Mouse (Mus musculus) embryonic facial prominence, embryonic 13.5 days (tissue): ENCODE results near the gene Fastkd5. TPM values are rescaled to one million over a fixed set of nuclear protein-coding genes. Genes with fewer than 3 reads are reported as not detected.
"Not testable (repeated sequence)": the region's sequence is repeated elsewhere in the genome, so short reads cannot be mapped to it uniquely, and the experiment has no call there.

Experiments
- ATAC-seq: fragments of 200-750 bp; cut with Nextera tagmentation; 2 replicates; pipeline ENCODE4 v1.8.0; 2017; ENCODE audit warnings: low read depth; ENCODE audit not compliant: insufficient number of reproducible peaks, insufficient read depth, low FRiP score, low TSS enrichment
- H3K27ac ChIP-seq: fragments of 300-500 bp; sonication (generic); 2 replicates; pipeline ENCODE4 v1.5.1; 2015; ENCODE audit warnings: moderate library complexity, mild to moderate bottlenecking, inconsistent platforms
- H3K27me3 ChIP-seq: fragments of 300-500 bp; sonication (generic); 2 replicates; pipeline ENCODE4 v1.6.1; 2015; ENCODE audit warnings: mild to moderate bottlenecking, inconsistent platforms
- H3K36me3 ChIP-seq: fragments of 300-500 bp; sonication (generic); 2 replicates; pipeline ENCODE4 v1.6.1; 2015; ENCODE audit warnings: mild to moderate bottlenecking, inconsistent platforms
- H3K4me1 ChIP-seq: fragments of 300-500 bp; sonication (generic); 2 replicates; pipeline ENCODE4 v1.6.1; 2015; ENCODE audit warnings: inconsistent platforms
- H3K4me2 ChIP-seq: fragments of 300-500 bp; sonication (generic); 2 replicates; pipeline ENCODE4 v1.6.1; 2015; ENCODE audit warnings: moderate library complexity, mild to moderate bottlenecking, inconsistent platforms
- H3K4me3 ChIP-seq: fragments of 300-500 bp; sonication (generic); 2 replicates; pipeline ENCODE4 v1.5.1; 2015; ENCODE audit warnings: mild to moderate bottlenecking, inconsistent platforms
- H3K9ac ChIP-seq: fragments of 300-500 bp; sonication (generic); 2 replicates; pipeline ENCODE4 v1.6.1; 2015; ENCODE audit warnings: mild to moderate bottlenecking, inconsistent platforms
- H3K9me3 ChIP-seq: fragments of 300-500 bp; sonication (generic); 2 replicates; pipeline ENCODE4 v1.6.1; 2016; ENCODE audit warnings: inconsistent platforms
- WGBS: fragments of 180-500 bp; shearing (Covaris S2); methylation state at CpG from one replicate; pipeline ENCODE4 v1.1.7; 2015; ENCODE audit warnings: mixed read lengths; 5-methylcytosine and 5-hydroxymethylcytosine counted together
- polyA plus RNA-seq: library from polyadenylated mRNA; unstranded; fragments of >200 nt; fragmentation: Nextera tagmentation; extraction: Ambion mirVana; gene quantifications from 2 replicates; pipeline ENCODE4 v1.2.1, GENCODE M21; 2015

Gene Fastkd5
- polyA plus RNA-seq, 1 experiment from 2014 or later = 16.2 TPM

DNA sequence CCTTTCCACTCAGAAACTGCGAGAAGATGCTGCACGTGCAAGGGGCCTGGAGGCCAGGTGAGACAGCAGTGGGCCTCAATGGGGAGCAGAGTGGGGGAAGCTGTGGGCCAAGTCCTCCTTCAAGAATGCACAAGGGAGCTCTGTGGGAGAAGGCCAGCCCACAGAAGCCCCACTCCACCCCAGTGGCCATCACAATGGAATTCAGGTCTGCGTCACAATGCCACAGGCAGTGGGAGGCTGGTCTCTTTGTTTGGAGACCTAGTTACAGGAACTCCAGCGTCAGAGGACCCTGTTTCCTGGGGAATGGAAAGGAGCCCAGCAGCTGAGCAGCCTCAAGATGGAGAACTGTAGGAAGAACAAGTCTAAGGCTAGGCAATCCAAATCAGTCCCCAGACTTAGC, 40.7 kb downstream of the Fastkd5 start:
- H3K9me3 ChIP-seq = no peaks in the 10 kb centered on the region
- no peak overlapping the region for H3K4me3 ChIP-seq
- WGBS = 65% methylated on average over 4 of the region's 4 CpGs
- ATAC-seq = no peak
- H3K36me3 ChIP-seq = peaks cover 32% of the 10 kb centered on the region
- no peak overlapping the region for H3K4me2 ChIP-seq
- H3K27me3 ChIP-seq = no peaks in the 10 kb centered on the region
- H3K9ac ChIP-seq = no peak overlapping the region
- no peaks in the 10 kb centered on the region for H3K4me1 ChIP-seq
- H3K27ac ChIP-seq = no peak overlapping the region

DNA sequence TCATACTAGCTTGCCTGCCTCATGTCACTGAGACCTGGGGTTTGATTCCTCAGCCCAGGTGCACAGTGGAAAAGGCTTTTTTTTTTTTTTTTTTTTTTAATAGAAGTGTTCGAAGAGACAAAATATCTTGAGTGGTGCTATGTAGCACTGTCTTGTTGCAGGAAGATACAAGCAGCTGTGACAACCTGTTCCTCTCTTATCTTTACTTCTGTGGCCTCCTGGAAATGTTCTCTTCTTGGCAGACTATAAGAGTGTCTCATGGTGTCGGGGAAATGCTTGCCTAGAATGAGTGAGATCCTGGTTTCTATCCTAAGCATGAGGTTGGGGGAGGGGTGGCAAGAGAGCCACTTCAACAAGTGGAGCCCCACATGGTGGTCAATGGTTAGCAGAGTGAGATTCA, 41.5 kb downstream of the Fastkd5 start:
- Histone ChIP-seq H3K9me3 (no peaks in the 10 kb centered on the region), H3K36me3 (peaks cover 27% of the 10 kb centered on the region), H3K4me1 (no peaks in the 10 kb centered on the region), H3K4me2 (no peak overlapping the region), H3K27ac (no peak overlapping the region), H3K9ac (no peak overlapping the region), H3K27me3 (peaks cover 6% of the 10 kb centered on the region; the same call in 1 of the 2 replicates), H3K4me3 (no peak overlapping the region)
- 86% methylated on average over 2 of the region's 2 CpGs for WGBS
- ATAC-seq = no peak

DNA sequence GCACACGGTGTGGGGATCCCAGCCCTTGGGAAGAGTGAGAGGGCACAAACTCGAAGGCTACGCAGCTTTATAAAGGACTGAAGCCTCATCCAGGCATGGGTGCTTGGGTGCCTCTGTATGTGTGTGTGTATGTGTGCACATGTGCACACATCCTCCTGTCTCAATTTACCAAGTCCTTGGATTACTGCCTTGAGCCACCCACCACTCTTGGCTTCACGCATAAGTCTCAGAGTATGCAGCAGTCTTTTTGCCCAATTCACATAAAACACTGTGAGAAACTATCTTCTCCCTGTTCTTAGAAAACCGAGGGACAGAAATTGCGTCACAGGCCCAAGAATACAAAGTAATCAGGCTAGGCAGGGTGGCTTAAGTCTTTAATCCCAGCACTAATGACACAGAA, 43.8 kb downstream of the Fastkd5 start:
- H3K4me3 ChIP-seq = no peak overlapping the region
- H3K4me2 ChIP-seq = no peak overlapping the region
- WGBS = 83% methylated on average over 6 of the region's 6 CpGs
- H3K36me3 ChIP-seq = peaks cover 11% of the 10 kb centered on the region
- no peaks in the 10 kb centered on the region for H3K9me3 ChIP-seq
- ATAC-seq = no peak
- H3K9ac ChIP-seq = no peak overlapping the region
- H3K4me1 ChIP-seq = peaks cover under 1% of the 10 kb centered on the region; the same call in 1 of the 2 replicates
- H3K27ac ChIP-seq = no peak overlapping the region
- peaks cover 29% of the 10 kb centered on the region for H3K27me3 ChIP-seq

GRCm38 (mm10) chr2:130583902-130584560, 45.8 kb downstream of the Fastkd5 start:
- Histone ChIP-seq H3K9me3 (no peaks in the 10 kb centered on the region), H3K4me1 (peaks cover 15% of the 10 kb centered on the region), H3K4me2 (no peak overlapping the region), H3K4me3 (no peak overlapping the region), H3K27ac (no peak overlapping the region), H3K9ac (no peak overlapping the region), H3K27me3 (peaks cover 49% of the 10 kb centered on the region), H3K36me3 (no peaks in the 10 kb centered on the region)
- 82% methylated on average over 10 of the region's 10 CpGs for WGBS
- no peak for ATAC-seq

GRCm38 (mm10) chr2:130582552-130582951, 47.3 kb downstream of the Fastkd5 start, which contains the start of gene Avp:
TSS of gene Avp (minus strand) at chr2:130582554.
- peaks cover 17% of the 10 kb centered on the region for H3K4me1 ChIP-seq
- H3K4me2 ChIP-seq = no peak within 1 kb of the TSS
- H3K9me3 ChIP-seq = no peaks in the 10 kb centered on the region
- 33% methylated on average over 10 of the region's 10 CpGs for WGBS
- no peak within 1 kb of the TSS for H3K4me3 ChIP-seq
- peaks cover 64% of the 10 kb centered on the region for H3K27me3 ChIP-seq
- H3K9ac ChIP-seq = no peak within 1 kb of the TSS
- no peaks in the 10 kb centered on the region for H3K36me3 ChIP-seq
- no peak for ATAC-seq
- no peak within 1 kb of the TSS for H3K27ac ChIP-seq

DNA sequence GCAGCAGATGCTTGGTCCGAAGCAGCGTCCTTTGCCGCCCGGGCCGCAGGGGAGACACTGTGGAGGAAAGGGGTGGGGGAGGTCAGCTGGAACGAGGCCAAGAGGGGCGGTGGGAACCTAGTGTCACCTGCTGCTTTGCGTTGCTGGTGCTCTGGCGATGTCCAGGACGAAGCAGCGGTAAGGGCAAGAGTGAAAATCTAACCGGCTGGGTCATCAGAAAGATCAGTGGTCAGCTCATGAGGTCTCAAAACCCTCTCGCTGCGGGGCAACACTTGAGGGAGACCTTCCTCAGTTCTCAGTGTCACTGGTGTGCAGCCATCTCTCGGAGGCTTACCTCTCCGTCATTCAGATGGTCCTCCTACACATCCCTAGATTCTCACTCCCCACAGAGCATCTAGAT, 48.6 kb downstream of the Fastkd5 start:
- Histone ChIP-seq H3K9me3 (no peaks in the 10 kb centered on the region), H3K4me1 (peaks cover 29% of the 10 kb centered on the region), H3K27me3 (peaks cover 78% of the 10 kb centered on the region), H3K9ac (peak overlapping the region; percentile 67; the same call in 1 of the 2 replicates), H3K4me3 (peak overlapping the region; percentile 40), H3K4me2 (peak overlapping the region; percentile 69), H3K36me3 (no peaks in the 10 kb centered on the region), H3K27ac (no peak overlapping the region)
- ATAC-seq = no peak
- WGBS = 4% methylated on average over 16 of the region's 16 CpGs

- Histone ChIP-seq H3K4me2 (peak overlapping the region; percentile 22; the same call in 1 of the 2 replicates), H3K36me3 (no peaks in the 10 kb centered on the region), H3K9me3 (no peaks in the 10 kb centered on the region), H3K9ac (no peak overlapping the region), H3K4me3 (peak overlapping the region; percentile 40; the same call in 1 of the 2 replicates), H3K4me1 (peaks cover 29% of the 10 kb centered on the region), H3K27ac (no peak overlapping the region), H3K27me3 (peaks cover 92% of the 10 kb centered on the region)
- WGBS = 6% methylated on average over 8 of the region's 8 CpGs
- ATAC-seq = no peak
Measured at GRCm38 (mm10) chr2:130579791-130580190, 50.0 kb downstream of the Fastkd5 start.

DNA sequence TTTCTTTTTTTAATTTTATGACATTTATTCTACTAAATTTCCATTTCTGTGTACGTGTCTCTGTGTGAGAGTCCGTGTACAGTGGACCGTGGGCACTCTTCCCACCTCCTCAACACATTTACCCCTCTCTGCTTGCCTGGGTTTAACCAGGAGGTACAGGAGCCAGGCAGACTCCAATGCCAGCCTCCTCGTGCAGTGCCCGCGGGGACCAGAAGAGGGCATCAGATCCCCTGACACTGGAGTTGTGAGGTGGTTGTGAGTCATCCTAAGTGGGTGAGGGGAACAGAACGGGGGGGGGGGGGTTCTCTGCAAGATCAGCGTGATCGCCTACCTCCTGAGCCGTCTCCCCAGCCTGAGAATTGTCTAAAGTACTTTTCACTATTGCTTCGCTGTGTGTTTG, 51.7 kb downstream of the Fastkd5 start:
- Histone ChIP-seq H3K4me1 (peaks cover 29% of the 10 kb centered on the region), H3K36me3 (no peaks in the 10 kb centered on the region), H3K9ac (no peak overlapping the region), H3K27ac (no peak overlapping the region), H3K4me2 (no peak overlapping the region), H3K4me3 (no peak overlapping the region), H3K27me3 (peaks cover 88% of the 10 kb centered on the region), H3K9me3 (no peaks in the 10 kb centered on the region)
- 6% methylated on average over 11 of the region's 11 CpGs for WGBS
- ATAC-seq = no peak

DNA sequence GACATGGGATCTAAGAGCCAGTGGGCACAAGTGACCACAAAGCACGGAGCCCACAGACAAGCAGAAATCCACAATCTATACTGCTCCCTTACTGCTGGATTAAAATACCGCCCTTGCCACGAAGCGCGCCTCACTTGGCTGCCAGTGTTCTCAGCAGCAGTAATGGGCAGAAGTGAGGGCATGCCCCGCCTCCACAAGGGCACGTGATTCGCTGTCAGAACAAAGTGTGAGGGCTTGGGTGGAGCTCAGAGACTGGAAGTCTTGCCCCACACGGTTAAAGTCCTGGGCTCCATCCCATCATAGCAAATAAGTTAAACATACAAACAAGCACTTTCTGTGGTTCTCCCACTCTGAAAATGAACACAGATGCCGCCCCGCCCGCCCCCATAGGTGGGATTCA, 52.2 kb downstream of the Fastkd5 start:
- Histone ChIP-seq H3K36me3 (no peaks in the 10 kb centered on the region), H3K4me2 (peak overlapping the region; percentile 62), H3K27ac (no peak overlapping the region), H3K9ac (no peak overlapping the region), H3K27me3 (peaks cover 83% of the 10 kb centered on the region), H3K9me3 (no peaks in the 10 kb centered on the region), H3K4me1 (peaks cover 29% of the 10 kb centered on the region), H3K4me3 (peak overlapping the region; percentile 37; the same call in 1 of the 2 replicates)
- ATAC-seq = no peak
- WGBS = 2% methylated on average over 12 of the region's 12 CpGs

DNA sequence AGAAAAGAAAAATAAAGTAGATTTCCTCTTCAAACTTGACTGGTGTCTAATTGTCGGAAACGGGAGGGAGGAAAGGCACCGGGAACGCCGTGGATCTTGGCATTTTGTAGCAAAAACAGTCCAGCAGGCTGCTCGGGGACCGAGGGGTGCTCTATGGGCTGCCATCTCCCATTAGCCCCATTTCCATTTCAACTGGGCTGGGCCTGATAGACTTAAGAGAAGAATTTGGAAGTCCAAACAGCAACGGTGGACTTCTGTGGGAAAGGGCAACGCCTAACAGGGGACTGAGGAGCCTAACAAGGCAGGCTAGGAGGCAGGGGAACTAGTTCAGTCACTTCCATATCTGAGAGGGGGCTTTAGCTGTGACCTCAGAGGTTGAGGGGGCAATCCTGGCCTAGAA, 52.8 kb downstream of the Fastkd5 start:
- Histone ChIP-seq H3K27me3 (peaks cover 81% of the 10 kb centered on the region), H3K4me2 (peak overlapping the region; percentile 62), H3K9me3 (no peaks in the 10 kb centered on the region), H3K4me1 (peaks cover 29% of the 10 kb centered on the region), H3K36me3 (no peaks in the 10 kb centered on the region), H3K4me3 (peak overlapping the region; percentile 37), H3K27ac (no peak overlapping the region), H3K9ac (peak overlapping the region; percentile 57)
- 4% methylated on average over 9 of the region's 9 CpGs for WGBS
- no peak for ATAC-seq

- ATAC-seq, H3K36me3 ChIP-seq, H3K9me3 ChIP-seq, H3K27ac ChIP-seq: not testable (repeated sequence)
- H3K9ac ChIP-seq = peak overlapping the region; percentile 57
- peak overlapping the region; percentile 62 for H3K4me2 ChIP-seq
- WGBS = 2% methylated on average over 29 of the region's 32 CpGs
- H3K27me3 ChIP-seq = peaks cover 76% of the 10 kb centered on the region
- H3K4me1 ChIP-seq = peaks cover 29% of the 10 kb centered on the region
- H3K4me3 ChIP-seq = peak overlapping the region; percentile 37
Measured at GRCm38 (mm10) chr2:130576564-130576963, 53.3 kb downstream of the Fastkd5 start.

GRCm38 (mm10) chr2:130575873-130576272, 54.0 kb downstream of the Fastkd5 start, which contains the start of gene Oxt:
TSS of gene Oxt (plus strand) at chr2:130576173.
- 46% methylated on average over 9 of the region's 9 CpGs for WGBS
- Histone ChIP-seq H3K4me3 (peak within 1 kb of the TSS; percentile 37), H3K4me2 (peak within 1 kb of the TSS; percentile 62), H3K9ac (peak within 1 kb of the TSS; percentile 57), H3K27ac (no peak within 1 kb of the TSS), H3K36me3 (no peaks in the 10 kb centered on the region), H3K4me1 (peaks cover 27% of the 10 kb centered on the region), H3K27me3 (peaks cover 69% of the 10 kb centered on the region), H3K9me3 (no peaks in the 10 kb centered on the region)
- ATAC-seq = no peak
